Mouse (Mus musculus) heart, adult 2 months (tissue): Measurements from ENCODE around the gene Mroh9.

Source experiments
- CTCF ChIP-seq: fragments of 200-600 bp; IDR thresholded peaks from 2 replicates; pipeline ENCODE4 v1.8.1; 2022; ENCODE audit warnings: antibody characterized with exemption, mild to moderate bottlenecking, moderate library complexity
- EP300 ChIP-seq: fragments of 200-500 bp; IDR thresholded peaks from 2 replicates; pipeline ENCODE4 v1.6.1; 2011; ENCODE audit warnings: low read depth, low read length, control low read depth; ENCODE audit not compliant: insufficient read depth
- POLR2A ChIP-seq: fragments of 200-500 bp; IDR thresholded peaks from 2 replicates; pipeline ENCODE4 v1.6.1; 2011; ENCODE audit warnings: mild to moderate bottlenecking, low read depth, low read length, control low read depth; ENCODE audit not compliant: insufficient read depth

GRCm38 (mm10) chr1:162987546-162987945 is 97.9 kb downstream of the Mroh9 start:
- TF ChIP-seq CTCF (no peak), POLR2A (no peak), EP300 (no peak)
